Mouse (Mus musculus): ENCODE measurements around the gene F8.

DNA sequence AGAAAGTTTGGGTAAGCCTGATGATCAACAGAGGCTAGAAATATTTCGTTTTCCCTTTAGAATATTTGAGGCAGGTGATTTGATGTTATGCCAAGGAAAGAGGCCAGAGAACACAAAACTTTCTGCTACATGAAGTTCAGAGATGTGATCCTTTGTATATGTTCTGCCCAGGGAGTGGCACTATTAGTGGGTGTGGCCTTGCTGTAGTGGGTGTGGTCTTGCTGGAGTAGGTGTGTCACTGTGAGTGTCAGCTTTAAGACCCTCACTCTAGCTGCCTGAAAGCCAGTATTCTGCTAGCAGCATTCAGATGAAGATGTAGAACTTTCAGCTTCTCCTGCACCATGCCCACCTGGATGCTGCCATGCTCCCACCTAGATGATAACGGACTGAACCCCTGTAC lies 232.1 kb downstream of the F8 start:
- no peak for TF ChIP-seq CTCF (IDR thresholded peaks at IDR 0.05; ENCODE audit: low read depth, low read length)
- TF ChIP-seq GATA1 (IDR thresholded peaks at IDR 0.05; ENCODE audit: borderline replicate concordance, low read length): no peak

Data from G1E (cell line).